Mouse (Mus musculus): ENCODE data around the gene Ddb1. TPM values are rescaled to one million over a fixed set of nuclear protein-coding genes. Genes with fewer than 3 reads are reported as not detected.

Gene Ddb1
- polyA plus RNA-seq, 1 experiment, result 545 TPM

DNA sequence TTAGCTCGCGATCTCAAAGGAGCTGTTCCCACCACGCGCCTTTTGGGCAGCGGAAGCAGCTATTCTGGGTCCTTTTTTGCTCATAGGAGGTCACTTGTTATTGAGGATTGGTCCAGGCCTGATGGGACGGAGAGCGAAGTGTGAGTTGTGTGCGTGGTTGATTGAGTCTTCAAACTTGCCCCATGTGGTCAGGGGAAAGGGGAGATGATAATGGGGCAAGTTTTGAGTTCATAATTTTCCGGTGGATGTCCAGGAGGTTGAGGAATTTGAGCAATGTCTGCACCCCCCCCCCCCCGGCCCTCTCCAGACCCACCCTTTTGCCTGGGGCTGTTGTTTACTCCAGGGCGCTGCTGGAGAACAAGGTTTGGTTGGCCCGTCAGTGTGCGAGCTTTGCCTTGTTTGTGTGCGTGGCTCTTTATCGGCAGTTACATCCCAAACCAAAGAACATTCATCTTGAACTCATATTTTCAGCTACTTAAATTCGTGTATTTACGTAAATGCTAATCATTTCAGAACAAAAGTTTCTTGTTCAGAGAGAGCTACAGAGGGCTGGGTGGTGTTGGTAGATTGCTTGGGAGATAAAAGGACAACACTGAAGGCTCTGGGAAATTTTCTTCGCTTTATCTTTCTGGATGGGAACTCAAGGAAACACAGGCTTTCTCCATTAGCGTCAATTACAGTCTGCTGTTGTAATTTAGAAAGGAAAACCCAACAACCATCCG, 935 bp downstream of the Ddb1 start:
- peak overlapping the region; percentile 73 for H3K27ac ChIP-seq (ENCODE audit: insufficient read depth, low read length)
- H3K4me1 ChIP-seq (ENCODE audit: control insufficient read depth, insufficient read depth, low read length), result peaks cover 29% of the 10 kb centered on the region
- no peak for TF ChIP-seq CTCF (IDR thresholded peaks at IDR 0.05; ENCODE audit: borderline replicate concordance, insufficient read depth, low read length)
- H3K4me3 ChIP-seq (ENCODE audit: insufficient read depth, low read length), result peak overlapping the region; percentile 88

DNA sequence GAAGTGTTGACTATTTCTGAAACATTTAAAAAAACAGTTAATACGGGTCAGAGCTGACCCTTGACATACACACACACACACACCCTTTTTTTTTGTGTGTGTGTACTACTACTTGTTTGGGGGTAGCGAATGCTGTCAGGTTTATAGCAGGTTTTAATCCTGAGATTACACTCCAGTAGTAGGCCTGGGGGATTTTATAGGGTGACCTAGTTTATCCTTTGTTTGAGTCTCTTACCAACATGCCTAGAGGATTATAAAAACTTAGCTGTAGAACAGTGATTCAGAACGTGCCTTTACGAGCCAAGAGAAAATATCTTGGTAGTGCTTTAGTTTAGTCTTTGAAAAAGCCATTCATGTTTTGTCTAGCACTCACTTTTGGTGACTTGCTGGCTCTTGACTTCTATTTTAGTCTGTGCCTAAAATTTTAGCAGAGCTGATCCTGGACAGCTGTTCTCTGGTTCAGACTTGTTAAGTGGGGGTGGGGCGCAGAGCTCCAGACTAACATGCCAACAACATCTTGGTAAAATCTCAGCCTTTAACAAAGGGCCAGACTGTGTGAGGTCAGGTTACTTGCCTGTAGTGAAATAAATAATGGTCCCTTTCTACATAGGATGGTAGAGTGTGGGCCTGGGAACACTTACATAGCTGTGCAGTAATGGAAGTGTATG, 3.6 kb downstream of the Ddb1 start:
- H3K4me3 ChIP-seq (ENCODE audit: insufficient read depth, low read length), result no peak overlapping the region
- no peak overlapping the region for H3K27ac ChIP-seq (ENCODE audit: insufficient read depth, low read length)
- peaks cover 19% of the 10 kb centered on the region for H3K4me1 ChIP-seq (ENCODE audit: control insufficient read depth, insufficient read depth, low read length)
- TF ChIP-seq CTCF (IDR thresholded peaks at IDR 0.05; ENCODE audit: borderline replicate concordance, insufficient read depth, low read length), result no peak
- TF ChIP-seq POLR2A (IDR thresholded peaks at IDR 0.05; ENCODE audit: low read depth, low read length), result no peak

DNA sequence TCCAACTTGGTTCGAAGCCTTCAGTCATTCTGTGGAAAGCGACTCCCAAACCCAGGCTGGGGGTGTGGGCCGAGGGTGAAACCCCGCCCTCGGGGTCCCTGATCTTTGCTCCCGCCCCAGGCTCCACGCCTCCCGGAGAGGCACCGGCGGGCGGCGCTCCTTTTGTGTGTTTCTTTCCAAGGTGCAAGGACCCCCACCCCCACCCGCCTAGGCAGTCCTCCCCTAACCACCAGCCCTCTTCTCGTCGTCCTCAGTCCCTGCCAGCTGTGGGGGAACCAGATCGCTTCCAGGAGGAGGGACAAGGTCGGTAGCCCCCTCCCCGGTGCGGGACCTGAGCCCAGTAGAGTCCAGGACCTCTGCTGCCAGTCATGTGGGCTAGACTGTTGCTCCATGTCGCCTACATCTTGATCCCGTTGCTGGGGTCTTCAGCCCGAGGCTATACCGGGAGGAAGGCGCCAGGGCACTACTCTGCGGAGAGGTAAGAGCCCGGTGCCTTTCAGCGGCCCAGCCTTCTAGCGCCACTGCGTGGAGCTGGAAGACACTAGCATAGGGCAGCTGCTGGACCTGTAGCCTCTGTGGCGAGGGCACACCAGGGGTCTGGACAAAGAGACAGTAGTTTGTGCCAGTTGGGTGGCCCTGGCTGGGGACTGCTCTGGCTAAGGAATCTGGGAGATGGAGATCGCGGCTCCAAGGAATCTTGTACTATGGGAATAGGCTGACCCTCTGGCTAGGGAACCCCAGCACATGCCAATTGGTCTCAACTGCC, 29.2 kb downstream of the Ddb1 start, which contains the start of gene Vwce:
Gene Vwce, plus strand, starts transcription at position 108 of the 766 bp plus-strand sequence.
- TF ChIP-seq CTCF (IDR thresholded peaks at IDR 0.05; ENCODE audit: borderline replicate concordance, insufficient read depth, low read length), result no peak; the same call in 1 of the 2 replicates
- TF ChIP-seq POLR2A (IDR thresholded peaks at IDR 0.05; ENCODE audit: low read depth, low read length), result no peak
- Histone ChIP-seq H3K4me3 (ENCODE audit: insufficient read depth, low read length) (no peak within 1 kb of the TSS), H3K4me1 (ENCODE audit: control insufficient read depth, insufficient read depth, low read length) (no peaks in the 10 kb centered on the region), H3K27ac (ENCODE audit: insufficient read depth, low read length) (no peak within 1 kb of the TSS)

DNA sequence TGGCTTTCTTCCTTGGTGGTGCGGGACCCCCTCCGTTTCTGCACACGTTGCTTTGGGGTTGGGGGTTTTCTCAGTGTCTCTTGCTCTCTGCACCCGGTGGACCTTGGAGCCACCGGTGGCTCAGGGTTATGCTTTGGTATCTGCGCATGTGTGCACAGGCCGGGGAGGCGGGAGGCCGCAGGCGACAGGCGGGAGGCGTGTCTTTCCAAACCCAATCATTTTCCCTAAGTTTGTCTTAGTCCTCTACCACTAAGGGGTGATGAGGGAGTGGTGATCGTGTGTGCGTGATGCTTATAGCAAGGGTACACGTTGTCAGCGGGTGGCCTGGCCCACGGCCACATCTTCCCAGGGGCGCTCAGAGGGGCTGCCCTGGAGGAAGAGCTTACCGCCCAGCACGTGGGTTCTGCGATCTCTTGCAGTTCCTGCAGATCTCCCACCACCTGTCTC, 29.8 kb downstream of the Ddb1 start:
- TF ChIP-seq POLR2A (IDR thresholded peaks at IDR 0.05; ENCODE audit: low read depth, low read length), result peak; percentile 59; the same call in 1 of the 2 replicates
- TF ChIP-seq CTCF (IDR thresholded peaks at IDR 0.05; ENCODE audit: borderline replicate concordance, insufficient read depth, low read length), result no peak
- Histone ChIP-seq H3K27ac (ENCODE audit: insufficient read depth, low read length) (no peak overlapping the region), H3K4me1 (ENCODE audit: control insufficient read depth, insufficient read depth, low read length) (no peaks in the 10 kb centered on the region), H3K4me3 (ENCODE audit: insufficient read depth, low read length) (no peak overlapping the region)

DNA sequence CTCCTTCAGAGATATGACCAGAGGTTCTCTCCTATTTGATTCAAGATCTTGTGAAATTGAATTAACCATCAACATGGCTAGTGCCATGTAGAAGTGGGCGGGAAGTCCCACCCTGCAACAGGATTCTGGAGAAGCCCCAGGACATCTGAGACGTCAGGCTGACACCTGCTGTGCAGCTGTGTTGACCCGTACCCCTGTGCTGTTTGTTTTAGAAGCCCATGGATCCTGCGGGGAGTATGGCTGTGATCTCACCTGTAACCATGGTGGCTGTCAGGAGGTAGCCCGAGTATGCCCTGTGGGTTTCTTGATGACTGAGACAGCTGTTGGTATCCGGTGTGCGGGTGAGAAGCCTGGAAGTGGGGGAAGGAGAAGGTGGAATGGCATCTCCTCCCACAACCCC, 32.7 kb downstream of the Ddb1 start:
- no peaks in the 10 kb centered on the region for H3K4me1 ChIP-seq (ENCODE audit: control insufficient read depth, insufficient read depth, low read length)
- H3K4me3 ChIP-seq (ENCODE audit: insufficient read depth, low read length), result no peak overlapping the region
- TF ChIP-seq CTCF (IDR thresholded peaks at IDR 0.05; ENCODE audit: borderline replicate concordance, insufficient read depth, low read length) (no peak), POLR2A (IDR thresholded peaks at IDR 0.05; ENCODE audit: low read depth, low read length) (no peak)
- no peak overlapping the region for H3K27ac ChIP-seq (ENCODE audit: insufficient read depth, low read length)

DNA sequence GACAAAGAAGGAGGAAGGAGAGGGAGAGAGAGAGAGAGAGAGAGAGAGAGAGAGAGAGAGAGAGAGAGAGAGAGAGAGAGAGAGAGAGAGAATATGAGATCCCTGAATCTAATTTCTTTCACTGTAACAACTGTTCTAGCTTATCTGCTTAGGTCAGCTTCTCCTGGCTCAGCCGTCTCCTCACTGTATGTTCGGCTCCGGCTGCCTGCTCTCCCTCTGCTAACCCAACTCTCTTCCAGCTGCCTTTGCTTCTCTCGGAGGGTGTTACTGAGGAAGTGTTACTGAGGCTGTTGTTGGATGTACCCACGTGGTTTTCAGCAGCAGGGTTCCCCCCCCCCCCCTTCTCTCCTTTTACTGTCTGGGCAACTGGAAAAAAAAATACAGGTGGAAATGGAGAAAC, 35.0 kb downstream of the Ddb1 start:
- no peak overlapping the region for H3K4me3 ChIP-seq (ENCODE audit: insufficient read depth, low read length)
- TF ChIP-seq CTCF (IDR thresholded peaks at IDR 0.05; ENCODE audit: borderline replicate concordance, insufficient read depth, low read length), result no peak
- TF ChIP-seq POLR2A (IDR thresholded peaks at IDR 0.05; ENCODE audit: low read depth, low read length), result no peak
- no peak overlapping the region for H3K27ac ChIP-seq (ENCODE audit: insufficient read depth, low read length)

DNA sequence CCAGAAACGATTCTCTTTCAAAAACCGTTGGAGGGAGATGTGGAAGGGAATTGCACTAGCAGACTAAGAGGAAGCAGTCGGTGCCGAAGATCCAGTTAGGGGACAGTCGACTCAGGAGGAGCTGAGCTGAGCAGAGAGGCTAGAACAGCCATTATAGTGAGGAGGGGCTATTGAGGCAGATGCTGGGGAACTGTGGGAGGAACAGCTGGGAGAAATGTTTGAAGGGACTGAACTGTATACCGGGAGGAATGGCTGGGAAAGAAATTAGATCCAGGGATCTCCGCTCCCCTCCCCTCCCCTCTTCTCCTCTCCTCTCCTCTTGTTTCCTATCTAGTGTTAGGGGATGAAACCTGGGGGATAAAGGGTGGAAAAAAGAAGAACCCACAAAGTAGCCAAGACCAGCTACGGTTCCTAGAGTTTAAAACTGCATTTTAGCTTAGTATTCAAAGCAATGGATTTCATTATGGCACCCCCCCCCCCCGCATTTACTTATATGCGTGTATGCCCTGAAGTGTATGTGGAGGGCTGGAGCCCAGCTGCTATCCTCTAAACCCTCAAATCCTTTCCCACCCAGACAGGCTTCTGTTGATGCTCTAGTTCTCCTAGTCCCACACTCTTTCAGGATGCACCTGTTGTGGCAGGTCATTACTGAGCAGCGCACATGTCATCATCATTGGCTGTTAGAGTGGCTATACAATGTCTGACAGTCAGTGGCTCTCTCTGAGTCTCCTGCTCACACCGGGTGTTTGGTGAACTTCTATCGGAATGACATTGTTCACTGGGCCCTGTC, 35.7 kb downstream of the Ddb1 start:
- H3K4me1 ChIP-seq (ENCODE audit: control insufficient read depth, insufficient read depth, low read length), result no peaks in the 10 kb centered on the region
- H3K4me3 ChIP-seq (ENCODE audit: insufficient read depth, low read length), result no peak overlapping the region
- TF ChIP-seq CTCF (IDR thresholded peaks at IDR 0.05; ENCODE audit: borderline replicate concordance, insufficient read depth, low read length) (no peak), POLR2A (IDR thresholded peaks at IDR 0.05; ENCODE audit: low read depth, low read length) (no peak)
- no peak overlapping the region for H3K27ac ChIP-seq (ENCODE audit: insufficient read depth, low read length)

More for the DNA sequence above, 35.0 kb downstream of the Ddb1 start:
- H3K4me1 ChIP-seq (ENCODE audit: control insufficient read depth, insufficient read depth, low read length), result no peaks in the 10 kb centered on the region

DNA sequence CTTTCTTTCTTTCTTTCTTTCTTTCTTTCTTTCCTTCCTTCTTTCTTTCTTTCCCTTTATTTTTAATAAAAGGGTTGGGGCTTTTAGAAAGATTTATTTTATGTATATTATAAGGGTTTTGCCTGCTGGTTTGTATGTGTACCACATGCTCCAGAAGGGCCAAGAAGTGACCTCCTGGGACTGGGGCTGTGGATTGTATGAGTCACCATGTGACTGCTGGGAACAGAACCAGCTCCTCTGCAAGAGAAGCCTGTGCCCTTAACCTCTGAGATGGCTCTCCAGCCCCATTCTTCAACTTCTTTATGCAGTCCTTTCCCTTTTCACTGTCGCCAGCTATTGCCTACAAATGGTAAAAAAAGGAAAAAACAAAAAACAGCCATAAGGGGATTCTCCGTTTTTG, 40.5 kb downstream of the Ddb1 start:
- TF ChIP-seq CTCF (IDR thresholded peaks at IDR 0.05; ENCODE audit: borderline replicate concordance, insufficient read depth, low read length) (no peak), POLR2A (IDR thresholded peaks at IDR 0.05; ENCODE audit: low read depth, low read length) (no peak)
- H3K4me1 ChIP-seq (ENCODE audit: control insufficient read depth, insufficient read depth, low read length), result no peaks in the 10 kb centered on the region
- H3K4me3 ChIP-seq (ENCODE audit: insufficient read depth, low read length), result no peak overlapping the region
- H3K27ac ChIP-seq (ENCODE audit: insufficient read depth, low read length), result no peak overlapping the region

DNA sequence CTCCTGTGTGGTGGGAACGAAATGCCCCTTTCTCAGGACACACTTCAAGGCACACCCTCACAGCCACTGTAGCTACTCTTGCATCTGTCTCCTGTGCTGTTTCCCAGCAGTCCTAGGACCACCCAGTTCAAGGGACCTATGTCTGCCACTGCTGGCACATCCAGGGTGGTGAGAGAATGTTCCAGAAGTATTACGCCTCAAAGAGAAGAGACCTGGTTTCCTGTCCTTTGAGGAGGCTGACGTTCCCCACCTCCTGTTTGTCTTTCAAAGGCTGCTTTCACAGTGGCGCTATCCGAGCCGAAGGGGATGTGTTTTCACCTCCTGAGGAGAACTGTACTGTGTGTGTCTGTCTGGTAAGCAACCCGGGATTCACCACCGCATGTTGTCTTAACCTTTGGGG, 43.0 kb downstream of the Ddb1 start:
- H3K27ac ChIP-seq (ENCODE audit: insufficient read depth, low read length), result no peak overlapping the region
- TF ChIP-seq CTCF (IDR thresholded peaks at IDR 0.05; ENCODE audit: borderline replicate concordance, insufficient read depth, low read length), result no peak
- no peak for TF ChIP-seq POLR2A (IDR thresholded peaks at IDR 0.05; ENCODE audit: low read depth, low read length)
- H3K4me3 ChIP-seq (ENCODE audit: insufficient read depth, low read length), result no peak overlapping the region
- H3K4me1 ChIP-seq (ENCODE audit: control insufficient read depth, insufficient read depth, low read length), result no peaks in the 10 kb centered on the region
